Mouse (Mus musculus) intestine, postnatal 0 days (tissue): Measurements from ENCODE around the gene Dock1. TPM values are rescaled to one million over a fixed set of nuclear protein-coding genes. Genes with fewer than 3 reads are reported as not detected.

Source experiments
- ATAC-seq: fragments of 200-750 bp; cut with Nextera tagmentation; 2 replicates; pipeline ENCODE4 v1.8.0; 2017; ENCODE audit warnings: mild to moderate bottlenecking, moderate TSS enrichment, moderate library complexity
- H3K27ac ChIP-seq: fragments of 300-500 bp; sonication (generic); 2 replicates; pipeline ENCODE4 v1.5.1; 2014; ENCODE audit warnings: mild to moderate bottlenecking, low read depth, low read length, moderate library complexity
- H3K27me3 ChIP-seq: fragments of 300-500 bp; sonication (generic); replicated peaks from 2 replicates; pipeline ENCODE4 v1.6.1; 2014; ENCODE audit warnings: low read length, mixed read lengths; ENCODE audit not compliant: control insufficient read depth, insufficient read depth
- H3K36me3 ChIP-seq: fragments of 300-500 bp; sonication (generic); 2 replicates; pipeline ENCODE4 v1.6.1; 2014; ENCODE audit warnings: mild to moderate bottlenecking, moderate library complexity; ENCODE audit not compliant: control insufficient read depth, insufficient read depth
- H3K4me1 ChIP-seq: fragments of 300-500 bp; sonication (generic); replicated peaks from 2 replicates; pipeline ENCODE4 v1.6.1; 2014; ENCODE audit warnings: antibody characterized with exemption, low read length, mixed read lengths; ENCODE audit not compliant: control insufficient read depth, insufficient read depth
- H3K4me2 ChIP-seq: fragments of 300-500 bp; sonication (generic); replicated peaks from 2 replicates; pipeline ENCODE4 v1.6.1; 2014; ENCODE audit warnings: low read depth, mild to moderate bottlenecking, moderate library complexity
- H3K4me3 ChIP-seq: fragments of 300-500 bp; sonication (generic); 2 replicates; pipeline ENCODE4 v1.5.1; 2014; ENCODE audit warnings: low read depth, low read length
- H3K9ac ChIP-seq: fragments of 300-500 bp; sonication (generic); 2 replicates; pipeline ENCODE4 v1.6.1; 2014; ENCODE audit warnings: mild to moderate bottlenecking, low read depth, low read length
- H3K9me3 ChIP-seq: fragments of 300-500 bp; sonication (generic); 2 replicates; pipeline ENCODE4 v1.6.1; 2016; ENCODE audit warnings: mixed run types; ENCODE audit not compliant: control insufficient read depth
- CTCF ChIP-seq: sonication (generic); IDR thresholded peaks from 2 replicates; pipeline ENCODE4 v1.5.1; 2016; ENCODE audit warnings: low read depth, mild to moderate bottlenecking, control low read depth, antibody characterized with exemption, moderate library complexity
- WGBS: fragments of 180-500 bp; shearing (Covaris S2); extraction: QIAGEN DNeasy Blood & Tissue Kit; methylation state at CpG from one replicate; pipeline ENCODE4 v1.1.7; 2014; 5-methylcytosine and 5-hydroxymethylcytosine counted together
- polyA plus RNA-seq: library from polyadenylated mRNA; unstranded; fragments of >200 nt; fragmentation: Nextera tagmentation; extraction: Ambion mirVana; gene quantifications from 2 replicates; pipeline ENCODE4 v1.2.1, GENCODE M21; 2015

The Dock1 gene
- polyA plus RNA-seq, 1 experiment from 2014 or later, result 8.7 TPM

- no peak for ATAC-seq
- WGBS, result 70% methylated on average over 5 of the region's 5 CpGs
- Histone ChIP-seq H3K27ac (no peak overlapping the region), H3K27me3 (no peaks in the 10 kb centered on the region), H3K4me1 (no peaks in the 10 kb centered on the region), H3K36me3 (no peaks in the 10 kb centered on the region), H3K9me3 (no peaks in the 10 kb centered on the region), H3K4me2 (no peak overlapping the region), H3K9ac (no peak overlapping the region), H3K4me3 (no peak overlapping the region)
- TF ChIP-seq CTCF, result no peak
Measured at GRCm38 (mm10) chr7:135024531-135024930, 354.1 kb downstream of the Dock1 start.

DNA sequence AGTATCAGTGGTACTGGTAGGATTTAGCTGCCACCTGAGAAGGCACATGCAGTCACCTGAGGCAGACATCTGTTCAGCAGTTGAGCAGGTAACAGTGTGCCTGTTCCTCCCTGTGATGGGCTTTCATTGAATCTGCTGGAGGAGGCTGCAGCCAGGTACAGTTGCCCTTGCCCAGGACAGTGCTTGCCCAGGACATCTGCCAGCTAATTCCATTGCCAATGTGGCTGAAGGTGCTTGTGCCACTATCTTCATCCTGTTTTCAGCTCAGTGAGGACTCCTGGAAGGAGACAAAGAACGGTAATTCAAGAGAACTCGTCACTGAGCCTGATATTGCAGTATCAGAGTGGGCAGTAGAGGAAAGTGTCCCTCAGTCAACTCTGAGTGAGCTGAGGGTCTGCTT is 358.3 kb downstream of the Dock1 start:
- no peak overlapping the region for H3K4me3 ChIP-seq
- H3K4me2 ChIP-seq, result no peak overlapping the region
- H3K36me3 ChIP-seq, result no peaks in the 10 kb centered on the region
- H3K9me3 ChIP-seq, result no peaks in the 10 kb centered on the region
- H3K27ac ChIP-seq, result no peak overlapping the region
- H3K4me1 ChIP-seq, result no peaks in the 10 kb centered on the region
- no peak for TF ChIP-seq CTCF
- 94% methylated on average over 2 of the region's 2 CpGs for WGBS
- no peaks in the 10 kb centered on the region for H3K27me3 ChIP-seq
- no peak for ATAC-seq
- no peak overlapping the region for H3K9ac ChIP-seq

DNA sequence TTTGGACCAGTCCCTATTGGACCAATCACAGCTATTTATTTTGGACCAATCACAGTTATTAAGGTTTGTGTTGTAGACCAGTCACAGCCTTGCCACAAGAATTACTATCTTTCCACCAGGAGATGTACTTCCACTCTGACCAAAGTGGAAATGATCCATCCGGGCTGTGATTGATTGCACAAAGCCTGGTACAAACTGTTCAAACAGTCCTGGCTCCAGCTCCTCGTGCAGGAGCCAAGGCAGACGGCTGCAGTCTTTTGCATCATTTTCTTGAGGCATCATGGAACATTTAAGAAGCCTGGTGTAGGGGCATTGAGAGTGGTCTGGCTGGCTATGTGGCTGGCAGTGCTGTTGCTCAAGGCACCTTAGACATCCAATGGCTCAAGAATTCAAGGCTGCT is 358.7 kb downstream of the Dock1 start:
- no peak for ATAC-seq
- WGBS, result 56% methylated on average over 3 of the region's 3 CpGs
- H3K9ac ChIP-seq, result no peak overlapping the region
- H3K4me1 ChIP-seq, result no peaks in the 10 kb centered on the region
- H3K4me3 ChIP-seq, result no peak overlapping the region
- H3K36me3 ChIP-seq, result no peaks in the 10 kb centered on the region
- H3K27ac ChIP-seq, result no peak overlapping the region
- no peak for TF ChIP-seq CTCF
- no peaks in the 10 kb centered on the region for H3K27me3 ChIP-seq
- H3K9me3 ChIP-seq, result no peaks in the 10 kb centered on the region
- no peak overlapping the region for H3K4me2 ChIP-seq

DNA sequence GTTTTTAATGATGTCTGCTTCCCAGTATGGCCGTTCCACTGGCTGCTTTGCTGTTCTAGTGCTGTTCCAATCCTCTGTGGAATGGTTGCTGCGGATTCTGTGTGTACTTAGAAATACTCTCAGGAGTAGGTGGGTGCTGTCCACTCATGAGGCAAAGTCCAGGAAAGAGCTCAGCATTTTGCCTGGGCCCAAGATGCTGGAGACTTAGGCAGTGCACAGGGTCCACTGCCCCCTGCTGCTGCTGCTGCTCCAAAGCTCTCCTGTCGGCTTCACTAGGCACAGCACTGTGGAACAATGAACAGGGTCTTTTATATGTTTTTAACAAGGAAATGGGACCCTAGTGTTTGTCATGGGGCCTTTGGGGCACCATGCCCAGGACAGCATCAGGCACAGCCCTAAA is 361.0 kb downstream of the Dock1 start:
- Histone ChIP-seq H3K9ac (no peak overlapping the region), H3K27ac (no peak overlapping the region), H3K27me3 (no peaks in the 10 kb centered on the region), H3K4me3 (no peak overlapping the region), H3K9me3 (no peaks in the 10 kb centered on the region), H3K4me1 (no peaks in the 10 kb centered on the region), H3K36me3 (no peaks in the 10 kb centered on the region), H3K4me2 (no peak overlapping the region)
- WGBS, result 50% methylated on average over 3 of the region's 3 CpGs
- peak; percentile 25 for TF ChIP-seq CTCF
- ATAC-seq, result no peak

DNA sequence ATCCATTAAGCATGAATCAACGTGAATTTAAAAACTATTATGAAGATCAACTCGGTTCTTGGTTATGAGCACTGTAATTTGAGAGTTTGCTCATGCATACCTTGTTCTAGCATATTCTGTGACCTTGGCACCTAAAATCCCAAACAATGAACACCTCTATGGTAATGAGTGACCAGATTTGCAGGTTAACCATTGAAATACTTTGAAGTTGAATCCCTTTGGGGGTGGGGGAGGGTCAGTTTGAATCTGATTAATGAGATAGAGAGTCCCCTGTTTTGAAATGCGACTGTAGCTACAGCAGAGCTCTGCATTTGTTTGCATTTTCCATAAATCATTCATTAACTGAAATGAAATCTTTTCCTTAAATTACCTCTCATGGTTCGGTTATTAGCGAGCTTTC is 364.4 kb downstream of the Dock1 start:
- TF ChIP-seq CTCF, result no peak
- Histone ChIP-seq H3K4me3 (no peak overlapping the region), H3K9me3 (no peaks in the 10 kb centered on the region), H3K36me3 (no peaks in the 10 kb centered on the region), H3K27ac (no peak overlapping the region), H3K4me1 (no peaks in the 10 kb centered on the region), H3K27me3 (no peaks in the 10 kb centered on the region), H3K4me2 (no peak overlapping the region), H3K9ac (no peak overlapping the region)
- ATAC-seq, result no peak
- 74% methylated on average over 5 of the region's 5 CpGs for WGBS

DNA sequence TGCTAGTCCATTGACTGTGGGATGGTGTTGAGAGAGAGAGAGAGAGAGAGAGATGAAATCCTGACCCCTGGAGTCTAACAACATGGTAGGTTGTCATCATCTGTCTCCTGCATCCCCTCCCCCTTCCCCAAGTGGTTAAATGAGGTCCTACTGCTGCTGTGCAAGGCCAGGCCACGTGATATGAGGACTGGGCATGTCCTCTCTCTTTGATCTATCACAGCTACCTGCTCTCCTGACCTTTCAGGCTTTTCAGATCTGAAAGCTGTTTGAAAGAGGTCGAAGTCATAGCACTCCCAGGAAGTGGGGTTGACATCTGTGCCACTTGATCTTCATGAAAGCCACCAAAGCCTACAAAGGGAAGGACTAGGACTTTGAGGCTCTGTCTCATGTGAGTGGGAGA is 365.2 kb downstream of the Dock1 start:
- H3K27me3 ChIP-seq, result no peaks in the 10 kb centered on the region
- no peak overlapping the region for H3K4me2 ChIP-seq
- no peaks in the 10 kb centered on the region for H3K9me3 ChIP-seq
- no peaks in the 10 kb centered on the region for H3K36me3 ChIP-seq
- H3K9ac ChIP-seq, result no peak overlapping the region
- H3K4me3 ChIP-seq, result no peak overlapping the region
- WGBS, result 43% methylated on average over 2 of the region's 2 CpGs
- TF ChIP-seq CTCF, result no peak
- no peak overlapping the region for H3K27ac ChIP-seq
- no peak for ATAC-seq
- H3K4me1 ChIP-seq, result no peaks in the 10 kb centered on the region

DNA sequence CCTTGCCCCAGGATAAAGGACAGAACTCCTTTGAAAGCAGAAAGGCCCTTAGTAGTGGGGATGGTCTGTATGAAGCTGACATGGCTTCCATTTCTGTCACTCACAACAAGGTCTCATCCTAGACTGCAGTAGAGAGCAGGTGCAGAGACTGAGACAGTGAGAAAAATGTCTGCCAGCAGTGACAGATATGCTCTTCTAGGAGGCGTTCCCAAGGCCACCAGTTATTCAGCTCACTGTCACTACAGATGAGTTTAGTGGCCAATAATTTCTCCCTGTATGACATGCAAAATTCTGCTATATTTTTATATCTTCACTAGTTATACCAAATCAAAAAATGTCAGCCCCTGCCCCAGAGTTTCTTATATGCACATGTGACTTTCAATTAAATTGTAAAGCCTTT is 368.5 kb downstream of the Dock1 start:
- no peak for TF ChIP-seq CTCF
- Histone ChIP-seq H3K27me3 (no peaks in the 10 kb centered on the region), H3K36me3 (no peaks in the 10 kb centered on the region), H3K27ac (no peak overlapping the region), H3K9me3 (no peaks in the 10 kb centered on the region), H3K4me2 (no peak overlapping the region), H3K4me1 (no peaks in the 10 kb centered on the region), H3K4me3 (no peak overlapping the region), H3K9ac (no peak overlapping the region)
- no peak for ATAC-seq
- 80% methylated on average over 1 of the region's 1 CpGs for WGBS
